Mouse (Mus musculus): ENCODE measurements around the gene Crb2.
A peak's percentile ranks its signal among the peaks of the same experiment; 100 is the strongest.

Gene Crb2

GRCm38 (mm10) chr2:37766027-37766761 is 9.9 kb upstream of the Crb2 start:
- DNase-seq (ENCODE audit: low spot score in 2 of 2): no peak

- DNase-seq (ENCODE audit: low spot score in 2 of 2): no peak
These were observed 8.9 kb upstream of the Crb2 start for GRCm38 (mm10) chr2:37767080-37767547.

- no peak for DNase-seq (ENCODE audit: low spot score in 2 of 2)
These were observed 8.3 kb upstream of the Crb2 start for GRCm38 (mm10) chr2:37767739-37768138.

GRCm38 (mm10) chr2:37768903-37769302 is 7.1 kb upstream of the Crb2 start:
- no peak for DNase-seq (ENCODE audit: low spot score in 2 of 2)

GRCm38 (mm10) chr2:37769793-37770192 is 6.3 kb upstream of the Crb2 start:
- DNase-seq (ENCODE audit: low spot score in 2 of 2): no peak

- DNase-seq (ENCODE audit: low spot score in 2 of 2): peak; percentile 74 to 92
These were observed 4.3 kb upstream of the Crb2 start for GRCm38 (mm10) chr2:37771618-37772285.

GRCm38 (mm10) chr2:37774571-37774970 is 1.5 kb upstream of the Crb2 start:
- peak in 1 of 2 experiments; percentile 68 for DNase-seq (ENCODE audit: low spot score in 2 of 2)

GRCm38 (mm10) chr2:37776611-37777411 is 762 bp downstream of the Crb2 start:
- DNase-seq (ENCODE audit: low spot score in 2 of 2): no peak

- DNase-seq (ENCODE audit: low spot score in 2 of 2): no peak
These were observed 2.1 kb downstream of the Crb2 start for GRCm38 (mm10) chr2:37777958-37778720.

GRCm38 (mm10) chr2:37780270-37780929 is 4.4 kb downstream of the Crb2 start:
- no peak for DNase-seq (ENCODE audit: low spot score in 2 of 2)

GRCm38 (mm10) chr2:37781421-37781820 is 5.4 kb downstream of the Crb2 start:
- DNase-seq (ENCODE audit: low spot score in 2 of 2): no peak

GRCm38 (mm10) chr2:37782002-37782401 is 6.0 kb downstream of the Crb2 start:
- DNase-seq (ENCODE audit: low spot score in 2 of 2): no peak

- no peak for DNase-seq (ENCODE audit: low spot score in 2 of 2)
These were observed 8.4 kb downstream of the Crb2 start for GRCm38 (mm10) chr2:37784473-37784872.

GRCm38 (mm10) chr2:37786461-37786860 is 10.4 kb downstream of the Crb2 start:
- no peak for DNase-seq (ENCODE audit: low spot score in 2 of 2)

GRCm38 (mm10) chr2:37788176-37788962 is 12.3 kb downstream of the Crb2 start:
- no peak for DNase-seq (ENCODE audit: low spot score in 2 of 2)

- no peak for DNase-seq (ENCODE audit: low spot score in 2 of 2)
These were observed 13.0 kb downstream of the Crb2 start for GRCm38 (mm10) chr2:37789029-37789428.

- no peak for DNase-seq (ENCODE audit: low spot score in 2 of 2)
These were observed 13.9 kb downstream of the Crb2 start for GRCm38 (mm10) chr2:37789995-37790394.

- DNase-seq (ENCODE audit: low spot score in 2 of 2): no peak
These were observed 14.7 kb downstream of the Crb2 start for GRCm38 (mm10) chr2:37790738-37791137.

- DNase-seq (ENCODE audit: low spot score in 2 of 2): no peak
These were observed 15.3 kb downstream of the Crb2 start for GRCm38 (mm10) chr2:37791340-37791739.

GRCm38 (mm10) chr2:37796021-37796420 is 20.0 kb downstream of the Crb2 start:
- no peak for DNase-seq (ENCODE audit: low spot score in 2 of 2)

Data from cerebellum, postnatal 4 days (tissue).